Mouse (Mus musculus) testis, adult 2 months (tissue): Measurements from ENCODE around the gene Slc5a3.

Experiments used
- CTCF ChIP-seq: fragments of 200-500 bp; IDR thresholded peaks from 2 replicates; pipeline ENCODE4 v1.5.1; 2012; ENCODE audit warnings: low read depth, mild to moderate bottlenecking, inconsistent platforms, low read length, moderate library complexity; ENCODE audit not compliant: control insufficient read depth, insufficient read depth, insufficient replicate concordance
- POLR2A ChIP-seq: fragments of 200-500 bp; IDR thresholded peaks from 2 replicates; pipeline ENCODE4 v1.6.1; 2012; ENCODE audit warnings: low read depth, mild to moderate bottlenecking, inconsistent platforms, low read length, moderate library complexity; ENCODE audit not compliant: control insufficient read depth

DNA sequence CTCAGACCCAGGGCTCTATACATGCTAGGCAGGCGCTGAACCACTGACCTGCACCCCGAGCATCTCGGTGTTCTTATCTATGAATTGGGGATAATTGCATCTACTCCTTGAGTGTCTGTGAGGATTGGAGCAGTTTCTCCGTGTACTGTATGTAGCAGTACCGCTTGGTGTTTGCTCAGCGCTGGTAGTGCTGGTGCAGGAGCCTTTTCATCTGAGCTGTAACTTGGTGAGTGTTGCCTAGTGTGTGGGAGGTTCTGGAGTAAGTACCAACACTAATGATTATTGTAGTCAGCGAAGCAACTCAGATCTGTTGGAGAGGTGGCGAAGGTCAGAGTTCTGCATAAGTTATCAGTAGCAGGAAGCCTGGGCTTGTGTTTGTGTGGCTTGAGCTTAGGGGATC lies 12.2 kb downstream of the Slc5a3 start:
- no peak for TF ChIP-seq CTCF
- no peak for TF ChIP-seq POLR2A
